Mouse (Mus musculus) intestine, postnatal 0 days (tissue): ENCODE results near the gene Ccr4. TPM values are rescaled to one million over a fixed set of nuclear protein-coding genes. Genes with fewer than 3 reads are reported as not detected.

Source experiments
- ATAC-seq: fragments of 200-750 bp; cut with Nextera tagmentation; 2 replicates; pipeline ENCODE4 v1.8.0; 2017; ENCODE audit warnings: mild to moderate bottlenecking, moderate TSS enrichment, moderate library complexity
- H3K27ac ChIP-seq: fragments of 300-500 bp; sonication (generic); 2 replicates; pipeline ENCODE4 v1.5.1; 2014; ENCODE audit warnings: mild to moderate bottlenecking, low read depth, low read length, moderate library complexity
- H3K27me3 ChIP-seq: fragments of 300-500 bp; sonication (generic); replicated peaks from 2 replicates; pipeline ENCODE4 v1.6.1; 2014; ENCODE audit warnings: low read length, mixed read lengths; ENCODE audit not compliant: control insufficient read depth, insufficient read depth
- H3K36me3 ChIP-seq: fragments of 300-500 bp; sonication (generic); 2 replicates; pipeline ENCODE4 v1.6.1; 2014; ENCODE audit warnings: mild to moderate bottlenecking, moderate library complexity; ENCODE audit not compliant: control insufficient read depth, insufficient read depth
- H3K4me1 ChIP-seq: fragments of 300-500 bp; sonication (generic); replicated peaks from 2 replicates; pipeline ENCODE4 v1.6.1; 2014; ENCODE audit warnings: antibody characterized with exemption, low read length, mixed read lengths; ENCODE audit not compliant: control insufficient read depth, insufficient read depth
- H3K4me2 ChIP-seq: fragments of 300-500 bp; sonication (generic); replicated peaks from 2 replicates; pipeline ENCODE4 v1.6.1; 2014; ENCODE audit warnings: low read depth, mild to moderate bottlenecking, moderate library complexity
- H3K4me3 ChIP-seq: fragments of 300-500 bp; sonication (generic); 2 replicates; pipeline ENCODE4 v1.5.1; 2014; ENCODE audit warnings: low read depth, low read length
- H3K9ac ChIP-seq: fragments of 300-500 bp; sonication (generic); 2 replicates; pipeline ENCODE4 v1.6.1; 2014; ENCODE audit warnings: mild to moderate bottlenecking, low read depth, low read length
- H3K9me3 ChIP-seq: fragments of 300-500 bp; sonication (generic); 2 replicates; pipeline ENCODE4 v1.6.1; 2016; ENCODE audit warnings: mixed run types; ENCODE audit not compliant: control insufficient read depth
- CTCF ChIP-seq: sonication (generic); IDR thresholded peaks from 2 replicates; pipeline ENCODE4 v1.5.1; 2016; ENCODE audit warnings: low read depth, mild to moderate bottlenecking, control low read depth, antibody characterized with exemption, moderate library complexity
- WGBS: fragments of 180-500 bp; shearing (Covaris S2); extraction: QIAGEN DNeasy Blood & Tissue Kit; methylation state at CpG from one replicate; pipeline ENCODE4 v1.1.7; 2014; 5-methylcytosine and 5-hydroxymethylcytosine counted together
- polyA plus RNA-seq: library from polyadenylated mRNA; unstranded; fragments of >200 nt; fragmentation: Nextera tagmentation; extraction: Ambion mirVana; gene quantifications from 2 replicates; pipeline ENCODE4 v1.2.1, GENCODE M21; 2015

Gene Ccr4
- polyA plus RNA-seq, 1 experiment from 2014 or later: 2.3 TPM

DNA sequence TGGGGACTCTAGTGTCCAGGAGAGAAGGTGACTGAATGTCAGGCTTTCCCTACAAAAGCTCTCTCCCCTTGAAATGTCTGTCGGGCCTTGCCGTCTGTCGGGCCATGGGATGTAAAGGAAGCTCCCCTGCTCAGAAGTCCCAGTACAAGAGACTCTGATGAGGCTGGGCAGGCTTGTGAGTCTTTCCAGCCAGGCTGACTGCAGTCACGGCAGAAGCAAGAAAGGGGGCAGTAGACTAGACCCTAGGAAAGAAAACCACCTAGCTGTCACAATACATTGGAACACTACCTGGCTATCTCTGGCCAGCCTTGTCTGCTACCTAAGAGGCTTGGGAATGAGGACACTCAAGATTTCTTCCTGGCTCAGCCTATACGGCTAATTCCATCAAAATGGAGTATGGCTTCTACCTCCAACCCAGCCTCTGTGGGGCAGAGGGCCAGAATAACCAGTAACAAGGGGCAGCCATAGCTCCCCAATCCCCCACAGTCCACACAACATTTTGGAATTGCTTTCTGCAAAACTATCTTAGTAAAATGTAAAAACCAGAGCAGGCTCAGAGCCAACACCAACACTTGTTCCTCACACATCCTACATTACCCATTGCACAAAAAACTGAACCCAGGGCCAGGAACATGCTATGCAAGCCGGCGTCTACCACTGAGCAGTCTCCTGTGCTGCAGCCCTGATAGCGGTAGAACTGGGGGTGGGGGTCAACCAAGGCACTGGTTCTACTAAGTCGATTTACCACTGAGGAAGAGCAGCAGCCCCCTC is 30.2 kb upstream of the Ccr4 start:
- TF ChIP-seq CTCF: peak; percentile 29; the same call in 1 of the 2 replicates
- no peak for ATAC-seq
- no peak overlapping the region; the same call in 1 of the 2 replicates for H3K27ac ChIP-seq
- H3K27me3 ChIP-seq: no peaks in the 10 kb centered on the region
- no peak overlapping the region for H3K4me3 ChIP-seq
- 0 out of 2 replicates have a peak, but pooled peaks cover 3% of the 10 kb centered on the region for H3K4me1 ChIP-seq
- 82% methylated on average over 9 of the region's 9 CpGs for WGBS
- H3K4me2 ChIP-seq: no peak overlapping the region
- no peaks in the 10 kb centered on the region for H3K36me3 ChIP-seq
- no peak overlapping the region for H3K9ac ChIP-seq
- H3K9me3 ChIP-seq: no peaks in the 10 kb centered on the region

- TF ChIP-seq CTCF: no peak
- no peak overlapping the region for H3K9ac ChIP-seq
- H3K4me1 ChIP-seq: 0 out of 2 replicates have a peak, but pooled peaks cover 3% of the 10 kb centered on the region
- no peaks in the 10 kb centered on the region for H3K9me3 ChIP-seq
- no peak overlapping the region for H3K27ac ChIP-seq
- no peaks in the 10 kb centered on the region for H3K27me3 ChIP-seq
- no peak overlapping the region for H3K4me2 ChIP-seq
- H3K36me3 ChIP-seq: no peaks in the 10 kb centered on the region
- H3K4me3 ChIP-seq: no peak overlapping the region
- ATAC-seq: peak; percentile 47; the same call in 1 of the 2 replicates
- WGBS: 66% methylated on average over 4 of the region's 4 CpGs
Measured at GRCm38 (mm10) chr9:114533848-114534247, 29.1 kb upstream of the Ccr4 start.

DNA sequence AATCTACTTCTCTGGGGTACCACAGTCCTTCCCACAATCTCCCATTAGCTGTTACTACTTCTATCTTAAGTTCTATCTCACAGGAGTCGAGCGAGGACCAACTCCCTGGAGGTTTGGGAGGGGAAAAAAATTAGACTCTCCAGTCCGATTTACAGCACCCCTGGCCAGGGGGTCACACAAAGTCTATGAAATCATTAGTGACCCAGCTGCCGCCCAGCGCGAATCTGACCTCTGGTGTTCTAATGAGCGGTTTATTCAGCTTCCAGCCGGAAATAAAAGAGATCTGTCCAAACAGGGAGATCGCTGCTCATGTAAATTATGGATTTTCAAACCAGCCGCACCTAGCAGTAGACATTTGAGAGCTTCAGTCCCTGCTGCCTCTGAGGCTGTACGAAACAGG is 26.6 kb upstream of the Ccr4 start:
- Histone ChIP-seq H3K4me2 (no peak overlapping the region), H3K36me3 (no peaks in the 10 kb centered on the region), H3K4me3 (no peak overlapping the region), H3K9me3 (no peaks in the 10 kb centered on the region), H3K4me1 (0 out of 2 replicates have a peak, but pooled peaks cover 4% of the 10 kb centered on the region), H3K27ac (no peak overlapping the region), H3K9ac (no peak overlapping the region), H3K27me3 (no peaks in the 10 kb centered on the region)
- 40% methylated on average over 11 of the region's 11 CpGs for WGBS
- TF ChIP-seq CTCF: no peak
- ATAC-seq: no peak

DNA sequence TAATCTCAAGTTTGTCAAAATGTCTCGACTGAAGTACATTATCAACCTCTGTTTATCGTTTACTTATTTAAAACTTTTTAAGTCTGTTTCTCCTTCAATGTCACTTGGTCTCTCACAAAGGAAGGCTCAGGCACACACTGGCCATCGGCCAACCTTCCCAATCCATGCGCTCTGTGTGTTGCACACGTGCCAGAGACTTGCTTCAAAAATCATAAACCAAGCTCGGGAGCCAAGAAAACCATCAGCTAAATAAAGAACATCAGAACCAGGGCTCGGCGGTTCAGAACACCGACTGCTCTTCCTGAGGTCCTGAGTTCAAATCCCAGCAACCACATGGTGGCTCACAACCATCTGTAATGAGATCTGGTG is 23.9 kb upstream of the Ccr4 start:
- H3K9me3 ChIP-seq: no peaks in the 10 kb centered on the region
- no peak overlapping the region for H3K4me2 ChIP-seq
- H3K36me3 ChIP-seq: no peaks in the 10 kb centered on the region
- ATAC-seq: no peak
- no peak overlapping the region for H3K9ac ChIP-seq
- 0 out of 2 replicates have a peak, but pooled peaks cover 4% of the 10 kb centered on the region for H3K4me1 ChIP-seq
- 47% methylated on average over 9 of the region's 9 CpGs for WGBS
- no peak for TF ChIP-seq CTCF
- H3K4me3 ChIP-seq: no peak overlapping the region
- H3K27me3 ChIP-seq: no peaks in the 10 kb centered on the region
- no peak overlapping the region for H3K27ac ChIP-seq

GRCm38 (mm10) chr9:114527992-114528679 is 23.4 kb upstream of the Ccr4 start:
- no peak for TF ChIP-seq CTCF
- H3K36me3 ChIP-seq: no peaks in the 10 kb centered on the region
- peak overlapping the region; percentile 61 for H3K4me2 ChIP-seq
- ATAC-seq: no peak
- H3K9ac ChIP-seq: no peak overlapping the region
- no peak overlapping the region for H3K4me3 ChIP-seq
- no peaks in the 10 kb centered on the region for H3K9me3 ChIP-seq
- no peaks in the 10 kb centered on the region for H3K27me3 ChIP-seq
- WGBS: 26% methylated on average over 17 of the region's 17 CpGs
- H3K4me1 ChIP-seq: 0 out of 2 replicates have a peak, but pooled peaks cover 4% of the 10 kb centered on the region
- H3K27ac ChIP-seq: no peak overlapping the region

- Histone ChIP-seq H3K36me3 (no peaks in the 10 kb centered on the region), H3K27me3 (no peaks in the 10 kb centered on the region), H3K4me3 (peak overlapping the region; percentile 30), H3K27ac (peak overlapping the region; percentile 54; the same call in 1 of the 2 replicates), H3K9me3 (no peaks in the 10 kb centered on the region), H3K4me1 (0 out of 2 replicates have a peak, but pooled peaks cover 4% of the 10 kb centered on the region), H3K4me2 (peak overlapping the region; percentile 61), H3K9ac (no peak overlapping the region)
- ATAC-seq: peak; percentile 37
- 0 out of 2 replicates have a peak, but pooled peaks have one; percentile 5 for TF ChIP-seq CTCF
- 6% methylated on average over 16 of the region's 16 CpGs for WGBS
Measured at GRCm38 (mm10) chr9:114527085-114527484, 22.4 kb upstream of the Ccr4 start.
